Mouse (Mus musculus) intestine, postnatal 0 days (tissue): ENCODE measurements around the gene Sptlc2. TPM values are rescaled to one million over a fixed set of nuclear protein-coding genes. Genes with fewer than 3 reads are reported as not detected.

Experiments used
- ATAC-seq: fragments of 200-750 bp; cut with Nextera tagmentation; 2 replicates; pipeline ENCODE4 v1.8.0; 2017; ENCODE audit warnings: mild to moderate bottlenecking, moderate TSS enrichment, moderate library complexity
- H3K27ac ChIP-seq: fragments of 300-500 bp; sonication (generic); 2 replicates; pipeline ENCODE4 v1.5.1; 2014; ENCODE audit warnings: mild to moderate bottlenecking, low read depth, low read length, moderate library complexity
- H3K27me3 ChIP-seq: fragments of 300-500 bp; sonication (generic); replicated peaks from 2 replicates; pipeline ENCODE4 v1.6.1; 2014; ENCODE audit warnings: low read length, mixed read lengths; ENCODE audit not compliant: control insufficient read depth, insufficient read depth
- H3K36me3 ChIP-seq: fragments of 300-500 bp; sonication (generic); 2 replicates; pipeline ENCODE4 v1.6.1; 2014; ENCODE audit warnings: mild to moderate bottlenecking, moderate library complexity; ENCODE audit not compliant: control insufficient read depth, insufficient read depth
- H3K4me1 ChIP-seq: fragments of 300-500 bp; sonication (generic); replicated peaks from 2 replicates; pipeline ENCODE4 v1.6.1; 2014; ENCODE audit warnings: antibody characterized with exemption, low read length, mixed read lengths; ENCODE audit not compliant: control insufficient read depth, insufficient read depth
- H3K4me2 ChIP-seq: fragments of 300-500 bp; sonication (generic); replicated peaks from 2 replicates; pipeline ENCODE4 v1.6.1; 2014; ENCODE audit warnings: low read depth, mild to moderate bottlenecking, moderate library complexity
- H3K4me3 ChIP-seq: fragments of 300-500 bp; sonication (generic); 2 replicates; pipeline ENCODE4 v1.5.1; 2014; ENCODE audit warnings: low read depth, low read length
- H3K9ac ChIP-seq: fragments of 300-500 bp; sonication (generic); 2 replicates; pipeline ENCODE4 v1.6.1; 2014; ENCODE audit warnings: mild to moderate bottlenecking, low read depth, low read length
- H3K9me3 ChIP-seq: fragments of 300-500 bp; sonication (generic); 2 replicates; pipeline ENCODE4 v1.6.1; 2016; ENCODE audit warnings: mixed run types; ENCODE audit not compliant: control insufficient read depth
- CTCF ChIP-seq: sonication (generic); IDR thresholded peaks from 2 replicates; pipeline ENCODE4 v1.5.1; 2016; ENCODE audit warnings: low read depth, mild to moderate bottlenecking, control low read depth, antibody characterized with exemption, moderate library complexity
- WGBS: fragments of 180-500 bp; shearing (Covaris S2); extraction: QIAGEN DNeasy Blood & Tissue Kit; methylation state at CpG from one replicate; pipeline ENCODE4 v1.1.7; 2014; 5-methylcytosine and 5-hydroxymethylcytosine counted together
- polyA plus RNA-seq: library from polyadenylated mRNA; unstranded; fragments of >200 nt; fragmentation: Nextera tagmentation; extraction: Ambion mirVana; gene quantifications from 2 replicates; pipeline ENCODE4 v1.2.1, GENCODE M21; 2015

The Sptlc2 gene
- polyA plus RNA-seq, 1 experiment from 2014 or later = 186 TPM

GRCm38 (mm10) chr12:87421708-87422507 is 33.8 kb upstream of the Sptlc2 start:
- H3K9me3 ChIP-seq = no peaks in the 10 kb centered on the region
- 58% methylated on average over 5 of the region's 5 CpGs for WGBS
- no peak overlapping the region for H3K4me3 ChIP-seq
- H3K27ac ChIP-seq = no peak overlapping the region; the same call in 1 of the 2 replicates
- H3K27me3 ChIP-seq = no peaks in the 10 kb centered on the region
- no peak overlapping the region for H3K9ac ChIP-seq
- H3K36me3 ChIP-seq = peaks cover 24% of the 10 kb centered on the region
- no peak for TF ChIP-seq CTCF
- no peak overlapping the region for H3K4me2 ChIP-seq
- ATAC-seq = no peak
- no peaks in the 10 kb centered on the region for H3K4me1 ChIP-seq

GRCm38 (mm10) chr12:87419974-87420485 is 31.9 kb upstream of the Sptlc2 start:
- ATAC-seq = no peak
- Histone ChIP-seq H3K9me3 (no peaks in the 10 kb centered on the region), H3K27ac (0 out of 2 replicates have a peak overlapping the region, but pooled peaks have one; percentile 21), H3K36me3 (peaks cover 12% of the 10 kb centered on the region), H3K9ac (no peak overlapping the region), H3K4me1 (no peaks in the 10 kb centered on the region), H3K4me2 (peak overlapping the region; percentile 22; the same call in 1 of the 2 replicates), H3K4me3 (no peak overlapping the region), H3K27me3 (no peaks in the 10 kb centered on the region)
- no peak for TF ChIP-seq CTCF
- WGBS = 47% methylated on average over 12 of the region's 12 CpGs

DNA sequence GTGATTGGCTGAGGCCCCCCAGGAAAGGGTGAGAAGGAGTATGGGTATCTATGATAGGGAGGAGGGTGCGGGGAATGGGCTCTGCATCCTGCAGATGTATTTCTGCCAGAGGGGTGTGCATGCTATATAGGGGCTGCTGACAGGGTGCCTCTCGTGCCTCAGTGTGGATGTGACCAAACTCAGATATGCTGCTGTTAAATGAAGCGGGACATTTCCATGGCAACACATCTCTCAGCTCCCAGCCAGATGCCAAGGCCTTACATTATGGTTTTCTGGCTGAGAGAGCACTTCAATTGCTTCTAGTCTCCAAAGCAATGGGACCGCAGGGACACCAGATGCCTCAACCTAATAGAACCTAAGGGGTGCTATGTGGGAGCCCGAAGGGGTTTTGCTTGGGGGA is 30.8 kb upstream of the Sptlc2 start:
- WGBS = 82% methylated on average over 5 of the region's 5 CpGs
- no peak for ATAC-seq
- TF ChIP-seq CTCF = no peak
- Histone ChIP-seq H3K27me3 (no peaks in the 10 kb centered on the region), H3K9me3 (no peaks in the 10 kb centered on the region), H3K27ac (no peak overlapping the region), H3K4me2 (no peak overlapping the region), H3K36me3 (peaks cover 3% of the 10 kb centered on the region; the same call in 1 of the 2 replicates), H3K4me1 (no peaks in the 10 kb centered on the region), H3K4me3 (no peak overlapping the region), H3K9ac (no peak overlapping the region)

DNA sequence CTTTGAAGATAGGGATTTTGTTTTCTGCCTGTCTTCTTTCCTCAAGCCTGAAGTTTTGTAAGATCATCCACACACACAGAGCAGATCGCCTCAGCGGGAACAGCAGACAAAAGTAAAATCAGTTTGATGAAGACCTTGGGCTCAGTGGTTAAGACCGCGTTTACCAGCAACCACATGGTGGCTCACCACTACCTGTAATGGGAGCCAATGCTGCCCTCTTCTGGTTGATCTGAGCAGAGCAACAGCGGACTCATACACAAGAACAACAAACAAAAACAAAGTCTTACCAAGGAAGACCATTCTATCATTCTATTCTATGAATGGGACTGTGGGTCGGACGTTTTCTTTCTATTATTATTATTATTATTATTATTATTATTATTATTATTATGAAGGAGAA is 28.5 kb upstream of the Sptlc2 start:
- H3K4me2 ChIP-seq = no peak overlapping the region
- no peak overlapping the region for H3K4me3 ChIP-seq
- H3K36me3 ChIP-seq = no peaks in the 10 kb centered on the region
- 33% methylated on average over 7 of the region's 7 CpGs for WGBS
- peak; percentile 92 for TF ChIP-seq CTCF
- peak; percentile 50 for ATAC-seq
- no peaks in the 10 kb centered on the region for H3K27me3 ChIP-seq
- no peaks in the 10 kb centered on the region for H3K9me3 ChIP-seq
- H3K9ac ChIP-seq = no peak overlapping the region
- no peak overlapping the region for H3K27ac ChIP-seq
- H3K4me1 ChIP-seq = no peaks in the 10 kb centered on the region

DNA sequence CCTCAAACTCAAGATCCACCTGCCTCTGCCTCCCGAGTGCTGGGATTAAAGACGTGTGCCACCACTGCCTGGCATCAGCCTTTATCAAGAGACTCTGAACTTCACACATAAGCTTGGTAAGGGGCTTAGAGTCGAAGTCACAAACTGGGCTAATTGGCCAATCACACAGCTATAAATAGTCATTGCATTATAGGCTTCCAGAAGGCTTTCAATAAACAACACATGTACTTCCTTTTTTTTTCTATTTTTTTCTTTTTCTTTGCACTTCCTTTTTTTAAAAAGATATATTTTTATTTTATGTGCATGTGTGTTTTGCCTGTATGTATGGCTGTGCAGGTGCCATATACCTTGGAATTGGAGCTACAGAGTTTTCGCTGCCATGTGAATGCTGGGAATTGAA is 27.2 kb upstream of the Sptlc2 start:
- no peak overlapping the region for H3K9ac ChIP-seq
- no peak for TF ChIP-seq CTCF
- no peak overlapping the region for H3K27ac ChIP-seq
- ATAC-seq = no peak
- no peak overlapping the region for H3K4me3 ChIP-seq
- H3K4me1 ChIP-seq = no peaks in the 10 kb centered on the region
- H3K4me2 ChIP-seq = no peak overlapping the region
- no peaks in the 10 kb centered on the region for H3K9me3 ChIP-seq
- WGBS = 72% methylated on average over 4 of the region's 4 CpGs
- H3K27me3 ChIP-seq = no peaks in the 10 kb centered on the region
- H3K36me3 ChIP-seq = no peaks in the 10 kb centered on the region

DNA sequence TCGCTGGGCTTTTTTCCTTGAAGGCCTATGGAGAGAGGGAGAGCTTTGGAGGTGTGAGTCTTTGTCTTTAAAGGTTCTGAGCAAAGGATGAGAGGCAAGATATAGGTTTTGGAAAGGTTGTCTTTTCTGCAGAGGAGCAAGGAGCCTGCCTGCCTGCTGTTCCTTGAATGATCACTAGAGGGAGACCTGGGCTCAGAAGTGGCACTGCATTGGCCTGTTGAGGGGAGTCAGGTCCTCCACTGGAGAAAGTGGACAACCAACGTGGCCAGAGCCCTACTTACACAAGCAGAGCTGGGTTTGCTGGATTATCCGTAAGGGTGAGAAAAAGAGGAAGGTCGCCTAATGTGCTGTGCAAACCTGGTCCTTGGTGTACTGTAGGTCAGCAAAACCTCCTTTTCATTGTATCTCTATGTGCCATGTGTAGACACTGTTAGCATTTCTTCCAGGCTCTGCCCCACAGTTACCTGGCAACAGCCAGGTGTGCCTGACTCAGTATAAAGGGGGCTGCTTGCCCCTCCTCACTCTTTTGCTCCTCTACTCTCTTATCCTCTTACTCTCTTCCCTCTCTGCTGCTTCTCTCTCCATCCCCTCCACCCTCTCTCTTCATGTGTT is 25.1 kb upstream of the Sptlc2 start:
- TF ChIP-seq CTCF = peak; percentile 92
- H3K9ac ChIP-seq = no peak overlapping the region
- H3K4me3 ChIP-seq = no peak overlapping the region
- H3K27me3 ChIP-seq = no peaks in the 10 kb centered on the region
- WGBS = 24% methylated on average over 4 of the region's 4 CpGs
- no peaks in the 10 kb centered on the region for H3K36me3 ChIP-seq
- H3K4me1 ChIP-seq = 0 out of 2 replicates have a peak, but pooled peaks cover 4% of the 10 kb centered on the region
- H3K4me2 ChIP-seq = no peak overlapping the region
- H3K9me3 ChIP-seq = no peaks in the 10 kb centered on the region
- no peak overlapping the region for H3K27ac ChIP-seq
- ATAC-seq = no peak
